Mouse (Mus musculus): ENCODE data around the gene Kcnj6. TPM values are rescaled to one million over a fixed set of nuclear protein-coding genes. Genes with fewer than 3 reads are reported as not detected.

Kcnj6 gene
- polyA plus RNA-seq, 1 experiment from 2014 or later: 0.17 TPM

DNA sequence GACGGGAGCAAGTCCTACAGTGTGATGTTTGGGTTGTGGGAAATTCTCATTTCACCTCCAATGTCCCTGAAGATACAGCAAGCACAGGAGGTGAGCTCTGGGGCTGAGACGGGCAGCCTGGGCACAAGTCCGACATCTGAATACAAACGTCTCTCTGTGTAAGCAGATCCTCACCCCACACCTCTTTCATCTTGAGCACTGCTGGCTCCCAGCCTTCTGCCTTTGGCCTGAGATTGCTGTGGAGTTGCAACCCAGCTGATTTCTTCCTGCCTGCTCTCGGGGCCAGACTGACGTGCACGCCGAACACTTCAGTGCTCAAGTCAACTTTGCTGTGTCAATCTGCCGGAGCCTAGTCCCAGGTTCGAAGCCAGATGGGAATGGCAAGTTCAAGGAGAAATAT lies 244.7 kb downstream of the Kcnj6 start:
- 50% methylated on average over 10 of the region's 10 CpGs for WGBS
- H3K9me3 ChIP-seq (ENCODE audit: control insufficient read depth, low read length): no peaks in the 10 kb centered on the region
- H3K36me3 ChIP-seq (ENCODE audit: control insufficient read depth, insufficient read depth, low read length): no peaks in the 10 kb centered on the region
- no peak overlapping the region for H3K27ac ChIP-seq (ENCODE audit: low read length)
- ATAC-seq: no peak
- H3K27me3 ChIP-seq (replicated peaks; ENCODE audit: control insufficient read depth, insufficient read depth, low read length): no peaks in the 10 kb centered on the region
- no peaks in the 10 kb centered on the region for H3K4me1 ChIP-seq (ENCODE audit: control insufficient read depth, insufficient read depth, low read length)
- no peak overlapping the region for H3K9ac ChIP-seq (ENCODE audit: low read depth, low read length)
- H3K4me3 ChIP-seq (ENCODE audit: low read length): no peak overlapping the region
- H3K4me2 ChIP-seq (ENCODE audit: low read depth, low read length): no peak overlapping the region

DNA sequence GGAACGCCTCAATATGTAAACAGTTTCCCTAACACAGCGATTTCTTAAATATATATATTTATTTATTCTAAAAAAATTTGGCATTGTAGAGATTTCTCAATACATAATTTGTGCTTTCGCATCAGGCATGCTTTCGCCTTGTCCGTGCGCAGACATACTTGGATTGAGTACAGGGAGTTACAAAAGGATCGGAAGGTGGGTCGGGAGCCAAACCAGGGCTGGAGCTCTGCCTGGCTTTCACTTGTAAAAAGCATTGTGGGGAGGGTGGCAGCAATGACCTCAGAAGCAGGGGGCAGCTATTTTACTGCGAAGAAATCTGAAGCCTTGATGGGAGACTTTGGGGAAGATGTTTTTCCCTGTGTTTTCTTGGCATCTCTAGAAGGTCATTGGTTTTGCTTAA lies 252.5 kb downstream of the Kcnj6 start:
- Histone ChIP-seq H3K27ac (ENCODE audit: low read length) (no peak overlapping the region), H3K4me2 (ENCODE audit: low read depth, low read length) (no peak overlapping the region), H3K27me3 (replicated peaks; ENCODE audit: control insufficient read depth, insufficient read depth, low read length) (no peaks in the 10 kb centered on the region), H3K36me3 (ENCODE audit: control insufficient read depth, insufficient read depth, low read length) (no peaks in the 10 kb centered on the region), H3K4me1 (ENCODE audit: control insufficient read depth, insufficient read depth, low read length) (peaks cover 4% of the 10 kb centered on the region), H3K9ac (ENCODE audit: low read depth, low read length) (no peak overlapping the region), H3K9me3 (ENCODE audit: control insufficient read depth, low read length) (no peaks in the 10 kb centered on the region), H3K4me3 (ENCODE audit: low read length) (no peak overlapping the region)
- 79% methylated on average over 9 of the region's 9 CpGs for WGBS
- ATAC-seq: no peak

DNA sequence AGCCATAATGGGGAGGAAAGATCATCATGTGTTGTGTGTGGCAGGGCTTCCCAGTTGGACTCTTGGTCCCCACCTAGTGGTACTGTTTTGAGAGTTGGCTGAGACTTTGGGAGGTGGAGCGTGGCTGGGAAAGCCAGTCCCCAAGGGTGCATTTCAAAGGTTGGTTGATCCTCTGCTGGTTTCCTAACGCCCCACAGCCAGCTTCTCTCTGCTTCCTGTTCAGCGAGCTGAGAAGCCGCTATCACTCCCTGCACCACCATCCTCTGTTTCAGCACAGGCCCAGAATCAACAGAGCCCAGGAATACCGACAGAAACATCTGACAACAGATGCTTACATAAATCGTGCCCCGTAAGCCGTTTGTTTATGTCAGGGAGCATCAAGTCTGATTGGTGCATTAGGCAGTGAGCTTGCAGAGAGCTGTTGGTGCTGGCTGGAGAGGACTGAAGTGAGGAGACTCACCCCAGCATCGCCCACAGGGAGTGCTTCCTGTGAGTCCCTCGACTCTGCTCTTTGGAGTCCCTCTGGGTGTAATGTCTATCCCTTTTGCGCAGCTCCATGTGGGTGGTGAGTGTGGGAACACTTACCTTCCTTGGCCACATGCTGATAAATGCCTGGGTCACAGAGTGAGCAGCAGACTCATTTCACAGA lies 253.5 kb downstream of the Kcnj6 start:
- Histone ChIP-seq H3K4me2 (ENCODE audit: low read depth, low read length) (peak overlapping the region; percentile 39), H3K9me3 (ENCODE audit: control insufficient read depth, low read length) (no peaks in the 10 kb centered on the region), H3K36me3 (ENCODE audit: control insufficient read depth, insufficient read depth, low read length) (no peaks in the 10 kb centered on the region), H3K4me1 (ENCODE audit: control insufficient read depth, insufficient read depth, low read length) (peaks cover 4% of the 10 kb centered on the region), H3K4me3 (ENCODE audit: low read length) (peak overlapping the region; percentile 22; the same call in 1 of the 2 replicates), H3K9ac (ENCODE audit: low read depth, low read length) (peak overlapping the region; percentile 45), H3K27me3 (replicated peaks; ENCODE audit: control insufficient read depth, insufficient read depth, low read length) (no peaks in the 10 kb centered on the region), H3K27ac (ENCODE audit: low read length) (no peak overlapping the region)
- 3% methylated on average over 11 of the region's 11 CpGs for whole genome bisulfite sequencing
- peak; percentile 62 for ATAC-seq

DNA sequence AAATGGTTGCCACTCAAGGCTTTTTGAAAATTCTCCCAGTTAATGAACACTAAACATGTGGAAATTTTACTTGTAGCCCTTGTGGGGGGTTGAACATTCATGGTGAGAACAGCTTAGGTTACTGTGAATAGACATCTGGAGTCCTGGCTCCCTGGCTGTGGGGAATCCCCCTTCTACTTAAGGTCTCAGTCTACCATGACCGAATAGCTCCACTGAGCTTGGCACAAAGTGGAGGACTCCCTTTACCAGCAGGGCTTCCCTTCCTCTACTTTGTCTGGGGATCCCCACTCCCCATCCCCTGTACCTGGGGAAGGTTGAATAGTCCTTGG lies 260.2 kb downstream of the Kcnj6 start:
- ATAC-seq: no peak
- H3K27me3 ChIP-seq (replicated peaks; ENCODE audit: control insufficient read depth, insufficient read depth, low read length): no peaks in the 10 kb centered on the region
- H3K4me3 ChIP-seq (ENCODE audit: low read length): no peak overlapping the region
- H3K27ac ChIP-seq (ENCODE audit: low read length): no peak overlapping the region
- H3K36me3 ChIP-seq (ENCODE audit: control insufficient read depth, insufficient read depth, low read length): no peaks in the 10 kb centered on the region
- no peaks in the 10 kb centered on the region for H3K9me3 ChIP-seq (ENCODE audit: control insufficient read depth, low read length)
- H3K9ac ChIP-seq (ENCODE audit: low read depth, low read length): no peak overlapping the region
- H3K4me2 ChIP-seq (ENCODE audit: low read depth, low read length): no peak overlapping the region
- no peaks in the 10 kb centered on the region for H3K4me1 ChIP-seq (ENCODE audit: control insufficient read depth, insufficient read depth, low read length)
- 91% methylated on average over 1 of the region's 1 CpGs for WGBS

DNA sequence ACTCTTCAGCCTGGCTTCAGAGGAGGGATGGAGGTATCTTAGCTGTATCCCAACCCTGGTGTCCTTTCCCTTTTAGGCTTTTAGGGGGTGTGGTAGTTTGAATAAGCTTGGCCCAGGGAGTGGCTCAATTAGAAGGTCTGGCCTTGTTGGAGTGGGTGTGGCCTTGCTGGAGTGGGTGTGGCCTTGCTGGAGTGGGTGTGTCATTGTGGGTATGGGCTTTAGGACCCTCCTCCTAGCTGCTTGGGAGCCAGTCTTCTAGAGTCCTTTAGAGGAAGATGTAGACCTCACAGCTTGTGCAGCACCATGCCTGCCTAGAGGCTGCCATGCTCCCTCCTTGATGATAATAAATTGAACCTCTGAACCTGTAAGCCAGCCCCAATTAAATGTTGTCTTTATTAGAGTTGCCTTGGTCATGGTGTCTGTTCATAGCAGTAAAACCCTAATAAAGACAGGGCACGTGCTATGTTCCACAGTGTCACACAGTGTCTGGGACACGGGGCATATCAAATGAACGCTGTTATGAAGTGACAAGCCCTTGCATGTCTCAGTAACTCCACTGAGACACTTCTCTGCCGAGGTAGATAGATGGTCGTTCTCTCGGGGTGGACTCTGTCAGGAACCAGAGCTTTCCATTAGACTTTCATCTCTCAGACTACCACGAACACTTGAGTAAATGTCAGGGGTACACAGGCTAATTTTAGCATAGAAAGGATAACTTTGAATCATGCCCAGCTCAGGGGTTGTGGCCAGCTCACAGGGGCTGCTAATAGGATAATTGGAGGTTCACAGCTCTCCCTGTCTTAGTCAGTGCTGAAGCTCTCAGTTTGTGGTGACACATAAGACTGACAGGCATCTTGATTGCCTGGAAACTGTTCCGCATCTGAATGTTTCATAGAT lies 260.8 kb downstream of the Kcnj6 start:
- no peak overlapping the region for H3K27ac ChIP-seq (ENCODE audit: low read length)
- 87% methylated on average over 8 of the region's 8 CpGs for WGBS
- H3K4me1 ChIP-seq (ENCODE audit: control insufficient read depth, insufficient read depth, low read length): no peaks in the 10 kb centered on the region
- no peaks in the 10 kb centered on the region for H3K27me3 ChIP-seq (replicated peaks; ENCODE audit: control insufficient read depth, insufficient read depth, low read length)
- H3K4me2 ChIP-seq (ENCODE audit: low read depth, low read length): no peak overlapping the region
- no peak for ATAC-seq
- no peak overlapping the region for H3K4me3 ChIP-seq (ENCODE audit: low read length)
- H3K36me3 ChIP-seq (ENCODE audit: control insufficient read depth, insufficient read depth, low read length): no peaks in the 10 kb centered on the region
- no peaks in the 10 kb centered on the region for H3K9me3 ChIP-seq (ENCODE audit: control insufficient read depth, low read length)
- no peak overlapping the region for H3K9ac ChIP-seq (ENCODE audit: low read depth, low read length)

DNA sequence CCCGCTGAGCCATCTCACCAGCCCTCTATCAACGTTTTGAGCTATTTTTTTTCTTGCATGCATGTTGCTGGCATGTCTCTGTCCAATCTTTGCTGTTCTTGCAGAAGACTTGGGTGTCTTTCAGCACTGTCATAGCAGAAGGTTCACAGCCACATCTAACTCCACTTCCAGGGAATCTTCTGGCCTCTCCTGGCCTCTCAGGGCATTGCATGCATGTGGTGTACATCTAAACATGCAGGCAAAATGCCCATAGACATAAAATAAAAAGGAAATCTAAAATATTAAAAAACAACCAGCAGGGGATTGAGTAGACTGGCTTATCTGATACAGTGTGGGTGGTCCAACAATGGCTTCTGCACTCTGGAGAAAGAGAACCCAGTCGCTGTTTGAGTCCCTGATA lies 262.0 kb downstream of the Kcnj6 start:
- Histone ChIP-seq H3K9me3 (ENCODE audit: control insufficient read depth, low read length) (no peaks in the 10 kb centered on the region), H3K27ac (ENCODE audit: low read length) (no peak overlapping the region), H3K9ac (ENCODE audit: low read depth, low read length) (no peak overlapping the region), H3K4me1 (ENCODE audit: control insufficient read depth, insufficient read depth, low read length) (no peaks in the 10 kb centered on the region), H3K4me3 (ENCODE audit: low read length) (no peak overlapping the region), H3K4me2 (ENCODE audit: low read depth, low read length) (no peak overlapping the region), H3K36me3 (ENCODE audit: control insufficient read depth, insufficient read depth, low read length) (no peaks in the 10 kb centered on the region), H3K27me3 (replicated peaks; ENCODE audit: control insufficient read depth, insufficient read depth, low read length) (no peaks in the 10 kb centered on the region)
- ATAC-seq: no peak
- WGBS: 62% methylated on average over 3 of the region's 3 CpGs

DNA sequence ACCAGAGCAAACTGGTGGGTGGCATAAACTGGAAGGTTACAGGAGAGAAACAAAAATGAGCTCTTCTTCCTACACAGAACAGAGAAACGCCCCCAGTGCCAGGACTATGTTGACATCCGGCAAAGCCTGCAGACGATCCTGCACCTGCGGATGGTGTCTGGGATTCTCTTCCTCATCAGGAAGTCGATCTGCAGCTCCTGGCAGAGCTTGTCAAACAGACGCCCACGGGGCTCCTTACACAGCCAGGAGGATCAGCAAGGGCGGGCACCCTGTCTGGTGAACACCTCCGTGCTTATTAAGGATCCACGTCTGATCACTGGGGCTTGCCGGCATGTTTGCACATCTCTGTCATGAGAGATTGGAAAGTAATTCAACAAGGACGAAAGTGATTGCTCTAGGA lies 266.5 kb downstream of the Kcnj6 start:
- Histone ChIP-seq H3K9ac (ENCODE audit: low read depth, low read length) (no peak overlapping the region), H3K36me3 (ENCODE audit: control insufficient read depth, insufficient read depth, low read length) (no peaks in the 10 kb centered on the region), H3K9me3 (ENCODE audit: control insufficient read depth, low read length) (no peaks in the 10 kb centered on the region), H3K4me3 (ENCODE audit: low read length) (no peak overlapping the region), H3K4me2 (ENCODE audit: low read depth, low read length) (no peak overlapping the region), H3K27me3 (replicated peaks; ENCODE audit: control insufficient read depth, insufficient read depth, low read length) (no peaks in the 10 kb centered on the region), H3K4me1 (ENCODE audit: control insufficient read depth, insufficient read depth, low read length) (no peaks in the 10 kb centered on the region), H3K27ac (ENCODE audit: low read length) (no peak overlapping the region)
- no peak for ATAC-seq
- WGBS: 46% methylated on average over 12 of the region's 12 CpGs

- ATAC-seq: no peak
- H3K4me2 ChIP-seq (ENCODE audit: low read depth, low read length): no peak overlapping the region
- 88% methylated on average over 6 of the region's 6 CpGs for WGBS
These were observed 268.3 kb downstream of the Kcnj6 start for GRCm38 (mm10) chr16:94729236-94729635.

GRCm38 (mm10) chr16:94724747-94725211 lies 272.7 kb downstream of the Kcnj6 start:
- Histone ChIP-seq H3K9me3 (ENCODE audit: control insufficient read depth, low read length) (no peaks in the 10 kb centered on the region), H3K27me3 (replicated peaks; ENCODE audit: control insufficient read depth, insufficient read depth, low read length) (0 out of 2 replicates have a peak, but pooled peaks cover 3% of the 10 kb centered on the region), H3K27ac (ENCODE audit: low read length) (no peak overlapping the region; the same call in 1 of the 2 replicates), H3K4me3 (ENCODE audit: low read length) (peak overlapping the region; percentile 54), H3K4me1 (ENCODE audit: control insufficient read depth, insufficient read depth, low read length) (peaks cover 5% of the 10 kb centered on the region), H3K4me2 (ENCODE audit: low read depth, low read length) (peak overlapping the region; percentile 88), H3K36me3 (ENCODE audit: control insufficient read depth, insufficient read depth, low read length) (no peaks in the 10 kb centered on the region), H3K9ac (ENCODE audit: low read depth, low read length) (peak overlapping the region; percentile 58)
- under 1% methylated on average over 18 of the region's 18 CpGs for WGBS
- peak; percentile 42 for ATAC-seq

More at GRCm38 (mm10) chr16:94729236-94729635, 268.3 kb downstream of the Kcnj6 start:
- H3K9ac ChIP-seq (ENCODE audit: low read depth, low read length): no peak overlapping the region
- H3K9me3 ChIP-seq (ENCODE audit: control insufficient read depth, low read length): no peaks in the 10 kb centered on the region
- no peak overlapping the region for H3K4me3 ChIP-seq (ENCODE audit: low read length)
- H3K36me3 ChIP-seq (ENCODE audit: control insufficient read depth, insufficient read depth, low read length): no peaks in the 10 kb centered on the region
- H3K4me1 ChIP-seq (ENCODE audit: control insufficient read depth, insufficient read depth, low read length): peaks cover 5% of the 10 kb centered on the region
- no peaks in the 10 kb centered on the region for H3K27me3 ChIP-seq (replicated peaks; ENCODE audit: control insufficient read depth, insufficient read depth, low read length)
- no peak overlapping the region for H3K27ac ChIP-seq (ENCODE audit: low read length)
